Mouse (Mus musculus) liver, postnatal 0 days (tissue): ENCODE results near the gene Olfr1141. TPM values are rescaled to one million over a fixed set of nuclear protein-coding genes. Genes with fewer than 3 reads are reported as not detected.

Experiments used
- ATAC-seq: fragments of 200-750 bp; cut with Nextera tagmentation; 2 replicates; pipeline ENCODE4 v1.8.0; 2017; ENCODE audit warnings: mild to moderate bottlenecking, moderate library complexity
- DNase-seq: peaks from one replicate; pipeline ENCODE4 v3.0.0-alpha.2; 2016
- H3K27ac ChIP-seq: fragments of 300-500 bp; sonication (generic); 2 replicates; pipeline ENCODE4 v1.5.1; 2014; ENCODE audit warnings: antibody characterized with exemption, moderate library complexity, mild to moderate bottlenecking, low read depth
- H3K27me3 ChIP-seq: fragments of 300-500 bp; sonication (generic); 2 replicates; pipeline ENCODE4 v1.6.1; 2014; ENCODE audit warnings: low read length, control low read depth, mixed read lengths; ENCODE audit not compliant: insufficient read depth
- H3K36me3 ChIP-seq: fragments of 300-500 bp; sonication (generic); replicated peaks from 2 replicates; pipeline ENCODE4 v1.6.1; 2014; ENCODE audit warnings: mild to moderate bottlenecking, control low read depth, low read length, moderate library complexity, mixed read lengths; ENCODE audit not compliant: insufficient read depth
- H3K4me1 ChIP-seq: fragments of 300-500 bp; sonication (generic); 2 replicates; pipeline ENCODE4 v1.6.1; 2014; ENCODE audit warnings: antibody characterized with exemption, mild to moderate bottlenecking, control low read depth; ENCODE audit not compliant: insufficient read depth
- H3K4me2 ChIP-seq: fragments of 300-500 bp; sonication (generic); 2 replicates; pipeline ENCODE4 v1.6.1; 2014; ENCODE audit warnings: low read depth, mild to moderate bottlenecking, low read length, moderate library complexity, mixed read lengths
- H3K4me3 ChIP-seq: fragments of 300-500 bp; sonication (generic); 2 replicates; pipeline ENCODE4 v1.5.1; 2014; ENCODE audit warnings: low read depth, low read length
- H3K9ac ChIP-seq: fragments of 300-500 bp; sonication (generic); replicated peaks from 2 replicates; pipeline ENCODE4 v1.6.1; 2014; ENCODE audit warnings: mild to moderate bottlenecking, moderate library complexity
- H3K9me3 ChIP-seq: fragments of 300-500 bp; sonication (generic); 2 replicates; pipeline ENCODE4 v1.6.1; 2016; ENCODE audit warnings: mild to moderate bottlenecking, control low read depth, low read length, mixed read lengths
- CTCF ChIP-seq: sonication (generic); IDR thresholded peaks from 2 replicates; pipeline ENCODE4 v1.5.1; 2016; ENCODE audit warnings: antibody characterized with exemption, low read depth
- EP300 ChIP-seq: IDR thresholded peaks from 2 replicates; pipeline ENCODE4 v1.6.1; 2016; ENCODE audit warnings: antibody characterized with exemption, low read depth, mild to moderate bottlenecking
- WGBS: fragments of 180-500 bp; shearing (Covaris S2); extraction: QIAGEN DNeasy Blood & Tissue Kit; methylation state at CpG from one replicate; pipeline ENCODE4 v1.1.7; 2014; ENCODE audit not compliant: insufficient replicate concordance; 5-methylcytosine and 5-hydroxymethylcytosine counted together
- polyA plus RNA-seq: library from polyadenylated mRNA; unstranded; fragments of >200 nt; fragmentation: Nextera tagmentation; extraction: Ambion mirVana; gene quantifications from 2 replicates; pipeline ENCODE4 v1.2.1, GENCODE M21; 2015

Gene Olfr1141
- not detected in 2 replicates for polyA plus RNA-seq

DNA sequence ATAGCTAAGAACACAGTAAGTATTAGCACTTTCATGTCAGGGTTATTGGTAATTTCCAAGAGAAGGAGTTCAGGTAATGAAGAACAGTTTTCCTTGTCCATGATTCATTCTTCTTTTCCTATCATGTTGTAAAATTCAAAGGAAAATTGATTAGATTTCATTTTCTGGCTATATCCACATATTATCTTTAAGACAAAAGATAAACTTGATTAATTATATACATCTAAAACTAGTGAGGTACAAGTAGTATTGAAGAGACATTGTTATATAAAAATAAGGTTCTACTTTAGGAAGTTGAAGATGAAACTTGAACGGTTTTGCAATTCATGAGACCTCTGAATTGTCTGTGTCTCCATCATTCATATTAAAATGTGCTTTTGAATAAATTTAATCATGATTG is at the start of gene Olfr1141:
TSS of gene Olfr1141 (minus strand) at position 101 of the 400 bp plus-strand sequence.
- Histone ChIP-seq H3K9me3 (no peaks in the 10 kb centered on the region), H3K4me1 (no peaks in the 10 kb centered on the region), H3K27ac (no peak within 1 kb of the TSS), H3K27me3 (no peaks in the 10 kb centered on the region), H3K4me2 (no peak within 1 kb of the TSS), H3K36me3 (no peaks in the 10 kb centered on the region), H3K4me3 (no peak within 1 kb of the TSS), H3K9ac (no peak within 1 kb of the TSS)
- no peak for DNase-seq
- no peak for ATAC-seq
- WGBS = 63% methylated on average over 1 of the region's 1 CpGs
- TF ChIP-seq CTCF (no peak), EP300 (no peak)

- ATAC-seq = no peak
- TF ChIP-seq EP300 = no peak
- TF ChIP-seq CTCF = no peak
Measured at GRCm38 (mm10) chr2:87800292-87800691, 46.5 kb upstream of the Olfr1141 start, which contains the start of gene Olfr1143. Gene Olfr1143, plus strand, starts transcription at chr2:87800592.

DNA sequence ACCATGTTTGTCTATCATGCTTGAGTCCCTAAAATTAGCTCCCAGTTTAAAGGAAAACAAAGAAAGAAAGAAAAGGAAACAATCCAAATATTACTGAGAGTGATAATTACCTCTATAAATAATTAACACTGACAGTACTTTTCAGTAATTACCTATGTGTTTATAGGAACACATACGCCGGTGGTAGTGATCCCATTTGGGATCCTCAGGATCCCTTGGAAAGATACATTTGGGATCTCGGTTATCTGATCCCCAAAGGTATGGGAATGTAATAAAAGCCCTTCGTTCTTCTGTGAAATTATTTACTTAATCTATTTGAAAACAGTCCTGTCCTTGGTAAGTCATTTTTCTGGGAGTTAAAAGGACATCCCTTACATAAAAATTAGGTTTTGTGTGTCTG is 25.4 kb upstream of the Olfr1141 start, which contains the start of gene Olfr152:
TSS of gene Olfr152 (plus strand) at position 301 of the 400 bp plus-strand sequence.
- Histone ChIP-seq H3K9me3 (no peaks in the 10 kb centered on the region), H3K4me1 (no peaks in the 10 kb centered on the region), H3K9ac (no peak within 1 kb of the TSS), H3K36me3 (no peaks in the 10 kb centered on the region), H3K27ac (no peak within 1 kb of the TSS), H3K4me3 (no peak within 1 kb of the TSS), H3K27me3 (no peaks in the 10 kb centered on the region), H3K4me2 (no peak within 1 kb of the TSS)
- ATAC-seq = no peak
- 72% methylated on average over 4 of the region's 4 CpGs for WGBS
- no peak for DNase-seq
- no peak for TF ChIP-seq EP300
- no peak for TF ChIP-seq CTCF

More at GRCm38 (mm10) chr2:87800292-87800691, 46.5 kb upstream of the Olfr1141 start, which contains the start of gene Olfr1143:
- Histone ChIP-seq H3K4me1 (no peaks in the 10 kb centered on the region), H3K4me3 (no peak within 1 kb of the TSS), H3K9ac (no peak within 1 kb of the TSS), H3K4me2 (no peak within 1 kb of the TSS), H3K27ac (no peak within 1 kb of the TSS), H3K9me3 (no peaks in the 10 kb centered on the region), H3K36me3 (no peaks in the 10 kb centered on the region), H3K27me3 (no peaks in the 10 kb centered on the region)
- no peak for DNase-seq

DNA sequence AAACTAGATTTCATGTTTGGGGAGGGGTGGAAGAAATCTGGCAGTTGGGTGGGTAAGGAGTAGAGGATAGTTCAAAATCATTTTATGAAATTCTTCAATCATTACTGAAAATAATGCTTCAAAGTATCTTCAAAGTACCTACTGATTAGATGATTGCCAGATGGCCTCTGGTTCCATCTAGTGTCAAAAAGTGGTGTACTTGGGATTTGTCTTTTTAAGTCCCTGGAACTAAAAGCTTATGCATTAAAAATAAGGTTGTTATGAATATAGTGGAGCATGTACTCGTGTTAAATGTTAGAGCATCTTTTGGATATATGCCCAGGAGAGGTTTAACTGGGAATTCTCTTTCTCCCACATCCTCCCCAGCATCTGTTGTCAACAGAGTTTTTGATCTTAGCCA is 22.4 kb upstream of the Olfr1141 start:
- Histone ChIP-seq H3K36me3 (no peaks in the 10 kb centered on the region), H3K9ac (no peak overlapping the region), H3K4me2 (no peak overlapping the region), H3K9me3 (no peaks in the 10 kb centered on the region), H3K27me3 (no peaks in the 10 kb centered on the region), H3K27ac (no peak overlapping the region), H3K4me3 (no peak overlapping the region), H3K4me1 (no peaks in the 10 kb centered on the region)
- WGBS = 40% methylated on average over 1 of the region's 1 CpGs
- ATAC-seq (no peak), DNase-seq (no peak)
- no peak for TF ChIP-seq EP300
- TF ChIP-seq CTCF = no peak

DNA sequence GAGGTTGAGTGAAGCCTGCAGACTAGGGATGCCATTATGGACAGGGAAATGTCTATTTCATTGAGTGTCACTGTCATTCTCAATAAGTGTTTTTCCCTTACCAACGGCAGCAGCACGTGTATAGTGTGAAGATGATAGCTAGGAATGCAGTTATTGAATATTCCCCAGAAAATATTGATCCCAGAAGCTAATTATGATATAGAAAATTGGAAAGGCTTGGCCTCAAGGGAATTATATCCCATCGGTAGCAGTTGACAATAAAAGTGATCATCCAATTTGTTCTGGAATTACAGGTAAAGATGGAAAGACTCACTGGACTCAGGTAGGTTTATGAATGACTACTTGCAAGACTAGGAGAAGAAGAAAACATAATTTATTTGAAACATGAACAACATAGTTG is 10.3 kb downstream of the Olfr1141 start, which contains the start of gene Olfr1140:
TSS of gene Olfr1140 (plus strand) at position 301 of the 400 bp plus-strand sequence.
- no peak within 1 kb of the TSS for H3K4me3 ChIP-seq
- TF ChIP-seq EP300 = no peak
- TF ChIP-seq CTCF = no peak

GRCm38 (mm10) chr2:87739878-87740277 is 13.9 kb downstream of the Olfr1141 start, which contains the start of gene Olfr1138:
Gene Olfr1138, minus strand, starts transcription at chr2:87739978.
- Histone ChIP-seq H3K9me3 (no peaks in the 10 kb centered on the region), H3K36me3 (no peaks in the 10 kb centered on the region), H3K27ac (no peak within 1 kb of the TSS), H3K4me2 (no peak within 1 kb of the TSS), H3K27me3 (no peaks in the 10 kb centered on the region), H3K9ac (no peak within 1 kb of the TSS), H3K4me1 (no peaks in the 10 kb centered on the region), H3K4me3 (no peak within 1 kb of the TSS)
- ATAC-seq (no peak), DNase-seq (no peak)
- 67% methylated on average over 1 of the region's 1 CpGs for WGBS
- no peak for TF ChIP-seq EP300
- TF ChIP-seq CTCF = no peak

More for the DNA sequence above, 10.3 kb downstream of the Olfr1141 start, which contains the start of gene Olfr1140:
- DNase-seq (no peak), ATAC-seq (no peak)
- H3K4me2 ChIP-seq = no peak within 1 kb of the TSS
- no peaks in the 10 kb centered on the region for H3K36me3 ChIP-seq
- H3K27ac ChIP-seq = no peak within 1 kb of the TSS
- H3K9ac ChIP-seq = no peak within 1 kb of the TSS
- no peaks in the 10 kb centered on the region for H3K9me3 ChIP-seq
- H3K4me1 ChIP-seq = no peaks in the 10 kb centered on the region
- H3K27me3 ChIP-seq = no peaks in the 10 kb centered on the region
- WGBS = 50% methylated on average over 3 of the region's 3 CpGs
